Mouse (Mus musculus): Measurements from ENCODE around the gene Gm21883. TPM values are rescaled to one million over a fixed set of nuclear protein-coding genes. Genes with fewer than 3 reads are reported as not detected.
"Not testable (repeated sequence)": the region's sequence is repeated elsewhere in the genome, so short reads cannot be mapped to it uniquely, and the experiment has no call there.

The Gm21883 gene
- polyA plus RNA-seq (2012; fragmentation: generic; extraction: Trizol), result not detected

DNA sequence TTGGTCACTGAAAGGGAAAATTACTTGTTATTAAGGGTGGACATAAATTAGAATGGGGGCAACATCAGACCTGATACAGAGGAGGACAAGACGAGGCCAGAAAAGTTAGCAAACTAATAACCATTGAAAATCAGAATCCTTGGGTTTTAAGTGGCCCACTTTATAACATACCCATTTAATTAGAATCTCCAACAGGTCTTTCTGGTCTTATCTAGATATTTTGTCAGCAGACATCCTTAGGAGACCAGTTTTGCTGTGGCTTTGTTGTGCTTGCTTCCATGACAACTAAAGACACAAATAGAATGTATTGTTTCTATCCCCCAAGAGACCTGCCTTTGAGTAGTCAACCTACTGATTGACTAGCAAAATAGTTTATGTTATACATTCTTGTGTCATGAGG, at the start of gene Gm21883:
Gene Gm21883 (minus strand): TSS at position 101 of the 400 bp plus-strand sequence.
- not testable (repeated sequence) for H3K4me2 ChIP-seq (ENCODE audit: low read depth); H3ac ChIP-seq (ENCODE audit: control insufficient read depth, insufficient read length); H3K27me3 ChIP-seq (ENCODE audit: control insufficient read depth, insufficient read depth, insufficient read length); H3K4me3 ChIP-seq; H3K36me3 ChIP-seq (ENCODE audit: control insufficient read depth, insufficient read depth); H3K79me2 ChIP-seq (ENCODE audit: control insufficient read depth, insufficient read depth)

DNA sequence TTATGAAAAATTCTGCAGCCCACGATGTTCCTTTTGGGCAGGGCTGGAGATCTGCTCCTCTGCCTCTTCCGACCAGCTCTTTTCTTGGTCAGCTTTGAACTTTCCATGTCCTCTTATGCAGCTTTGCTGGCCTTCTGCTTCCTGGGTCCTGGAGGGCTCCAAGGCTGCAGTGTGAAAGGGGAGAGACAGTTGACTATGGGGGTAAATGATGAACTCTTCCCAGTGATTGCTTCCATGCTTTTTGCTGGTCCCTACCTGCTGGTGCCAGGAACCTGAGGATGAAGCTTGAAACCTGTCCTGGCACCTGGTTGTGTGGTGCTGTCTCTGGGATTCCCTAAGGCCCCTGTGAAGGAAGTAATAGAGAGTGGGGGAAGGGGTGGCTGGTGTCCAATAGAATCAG, 44.7 kb upstream of the Gm21883 start, which contains the start of gene Spin2e:
Gene Spin2e (minus strand): TSS at position 101 of the 400 bp plus-strand sequence.
- not testable (repeated sequence) for H3K36me3 ChIP-seq (ENCODE audit: control insufficient read depth, insufficient read depth); H3K4me2 ChIP-seq (ENCODE audit: low read depth); H3ac ChIP-seq (ENCODE audit: control insufficient read depth, insufficient read length); H3K27me3 ChIP-seq (ENCODE audit: control insufficient read depth, insufficient read depth, insufficient read length); H3K79me2 ChIP-seq (ENCODE audit: control insufficient read depth, insufficient read depth); H3K4me3 ChIP-seq

Other genes with a start within 250 kb of the Gm21883 start
- not detected for gene Btbd35f26, start 237.8 kb downstream of the Gm21883 start, polyA plus RNA-seq (2012; fragmentation: generic; extraction: Trizol)
- gene Btbd35f19, start 190.4 kb downstream of the Gm21883 start, polyA plus RNA-seq (2012; fragmentation: generic; extraction: Trizol), result not detected
- gene Spin2e, start 44.6 kb upstream of the Gm21883 start, polyA plus RNA-seq (2012; fragmentation: generic; extraction: Trizol), result not detected
- gene Btbd35f25, start 142.9 kb upstream of the Gm21883 start, polyA plus RNA-seq (2012; fragmentation: generic; extraction: Trizol), result not detected